Mouse (Mus musculus): ENCODE measurements at regions not wholly inside any gene's neighbourhood (a gene's known extent, or its start where the extent isn't known, plus 50 kb on each side); places are given as distances from the start of the nearest gene placed in this dataset.

DNA sequence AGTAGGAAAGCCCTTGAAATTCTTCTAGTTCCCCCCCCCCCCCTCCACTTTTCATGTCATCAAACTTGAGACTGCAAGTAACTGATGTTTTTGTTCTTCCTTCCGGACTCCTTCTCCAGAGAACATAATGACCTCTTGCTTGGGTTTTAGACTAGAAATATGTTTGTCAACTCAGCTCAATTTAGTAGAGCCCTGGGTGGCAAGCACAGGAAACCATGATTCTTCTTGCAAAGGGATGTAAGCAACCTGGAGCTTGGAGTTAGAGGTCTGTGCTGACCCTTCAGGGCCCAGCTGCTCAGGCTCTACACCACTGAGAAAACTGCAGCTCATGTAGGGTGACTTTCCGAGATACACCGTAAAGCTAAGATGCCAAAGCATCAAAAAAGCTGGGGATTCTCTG is 127.2 kb upstream of the Meis1 start:
- no peak for TF ChIP-seq CTCF (IDR thresholded peaks at IDR 0.05; ENCODE audit: low read depth)
- H3K27me3 ChIP-seq (ENCODE audit: insufficient read depth, low read length): no peaks in the 10 kb centered on the region
- DNase-seq: no peak
- H3K4me1 ChIP-seq (ENCODE audit: insufficient read depth): no peaks in the 10 kb centered on the region
- WGBS: 59% methylated on average over 3 of the region's 3 CpGs
- H3K36me3 ChIP-seq (ENCODE audit: insufficient read depth): no peaks in the 10 kb centered on the region
- H3K4me2 ChIP-seq: no peak overlapping the region
- H3K9me3 ChIP-seq (ENCODE audit: low read depth, low read length): no peaks in the 10 kb centered on the region
- H3K27ac ChIP-seq (ENCODE audit: low read depth): no peak overlapping the region
- no peak overlapping the region for H3K4me3 ChIP-seq (ENCODE audit: low read depth, low read length)
- H3K9ac ChIP-seq: no peak overlapping the region
- no peak for ATAC-seq (ENCODE audit: insufficient read depth)

DNA sequence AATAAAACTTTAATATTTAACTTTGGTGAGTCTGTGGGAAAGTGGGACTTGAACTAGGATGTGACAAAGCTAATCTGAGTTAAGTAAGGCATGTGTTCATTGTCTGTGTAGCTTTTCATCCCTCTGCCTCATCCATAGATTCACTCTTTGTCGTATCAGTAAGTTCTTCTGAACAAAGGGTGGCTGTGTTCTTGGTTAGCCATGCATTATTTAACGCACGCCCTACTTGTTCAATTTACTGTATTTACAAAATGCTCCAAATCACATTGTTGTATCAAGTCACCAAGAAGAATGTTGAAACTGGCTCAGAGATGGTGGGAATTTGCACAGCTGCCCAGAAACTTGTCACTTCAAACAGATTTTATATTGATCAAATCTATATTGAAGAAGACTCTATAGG is 132.2 kb upstream of the Meis1 start:
- no peak for TF ChIP-seq CTCF (IDR thresholded peaks at IDR 0.05; ENCODE audit: low read depth)

DNA sequence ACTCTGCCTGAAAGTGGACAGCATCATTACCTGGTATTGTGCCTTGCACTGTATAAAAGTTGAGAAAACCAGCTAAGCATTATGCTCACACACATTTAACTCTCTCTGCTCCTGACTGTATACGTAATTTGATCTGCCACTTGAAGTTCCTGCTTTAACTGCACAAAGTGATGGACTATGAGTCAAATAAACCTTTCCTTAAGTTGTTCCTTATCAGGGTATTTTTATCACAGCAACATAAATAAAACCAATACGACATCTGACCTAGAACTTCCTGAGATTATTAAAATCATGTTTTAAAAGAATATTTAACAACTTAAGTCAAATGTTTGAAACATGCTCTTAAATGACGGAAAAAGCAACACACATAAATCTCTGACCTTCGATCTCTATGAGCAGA is 134.9 kb upstream of the Meis1 start:
- H3K9me3 ChIP-seq (ENCODE audit: low read depth, low read length): no peaks in the 10 kb centered on the region
- DNase-seq: no peak
- H3K4me2 ChIP-seq: no peak overlapping the region
- TF ChIP-seq CTCF (IDR thresholded peaks at IDR 0.05; ENCODE audit: low read depth): no peak
- no peaks in the 10 kb centered on the region for H3K27me3 ChIP-seq (ENCODE audit: insufficient read depth, low read length)
- H3K27ac ChIP-seq (ENCODE audit: low read depth): no peak overlapping the region
- H3K4me1 ChIP-seq (ENCODE audit: insufficient read depth): no peaks in the 10 kb centered on the region
- no peaks in the 10 kb centered on the region for H3K36me3 ChIP-seq (ENCODE audit: insufficient read depth)
- 35% methylated on average over 4 of the region's 4 CpGs for WGBS
- no peak for ATAC-seq (ENCODE audit: insufficient read depth)
- H3K4me3 ChIP-seq (ENCODE audit: low read depth, low read length): no peak overlapping the region
- no peak overlapping the region for H3K9ac ChIP-seq

More for the DNA sequence above, 132.2 kb upstream of the Meis1 start:
- H3K4me1 ChIP-seq (ENCODE audit: insufficient read depth): no peaks in the 10 kb centered on the region
- no peak overlapping the region for H3K27ac ChIP-seq (ENCODE audit: low read depth)
- no peaks in the 10 kb centered on the region for H3K27me3 ChIP-seq (ENCODE audit: insufficient read depth, low read length)
- H3K4me3 ChIP-seq (ENCODE audit: low read depth, low read length): no peak overlapping the region
- DNase-seq: no peak
- H3K4me2 ChIP-seq: no peak overlapping the region
- WGBS: 84% methylated on average over 3 of the region's 3 CpGs
- no peaks in the 10 kb centered on the region for H3K9me3 ChIP-seq (ENCODE audit: low read depth, low read length)
- no peaks in the 10 kb centered on the region for H3K36me3 ChIP-seq (ENCODE audit: insufficient read depth)
- H3K9ac ChIP-seq: no peak overlapping the region
- ATAC-seq (ENCODE audit: insufficient read depth): no peak

DNA sequence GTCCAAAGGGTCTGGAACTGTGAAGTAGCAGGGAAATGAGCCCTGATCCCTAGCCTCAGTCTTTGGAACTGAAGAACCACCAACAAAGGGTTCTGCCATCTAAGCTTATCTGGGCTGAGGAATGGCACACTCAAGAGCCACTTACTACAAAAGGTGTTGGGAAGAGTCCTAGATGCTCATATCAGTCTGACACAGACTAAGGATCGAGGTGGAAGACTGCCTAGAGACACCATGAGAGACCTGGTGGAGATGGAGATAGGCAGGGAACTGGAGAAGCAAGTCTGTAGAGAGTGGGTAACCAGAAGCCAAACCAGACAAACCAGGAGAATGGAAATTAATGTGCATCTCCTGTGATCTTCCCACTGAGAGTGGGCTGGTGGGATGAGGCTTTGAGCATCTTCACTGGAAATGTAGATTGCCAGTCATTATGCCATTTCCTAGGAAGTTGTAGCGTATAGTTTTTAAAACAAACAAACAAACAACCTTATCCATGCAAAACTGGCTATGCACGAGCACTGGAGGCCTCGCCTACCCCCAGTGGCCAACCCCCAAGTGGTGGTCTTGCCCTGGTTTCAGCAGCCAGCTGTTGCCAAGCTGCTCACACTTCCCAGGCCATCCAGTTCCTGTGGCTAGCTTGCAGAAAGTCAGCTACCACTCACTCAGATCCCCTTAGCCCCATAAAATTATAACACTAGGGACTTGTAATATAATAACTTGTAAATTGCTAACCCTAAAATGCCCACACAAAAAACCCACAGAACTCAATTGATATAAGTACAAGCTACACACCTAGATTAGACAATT is 136.2 kb upstream of the Meis1 start:
- TF ChIP-seq CTCF (IDR thresholded peaks at IDR 0.05; ENCODE audit: low read depth): no peak
- Histone ChIP-seq H3K36me3 (ENCODE audit: insufficient read depth) (no peaks in the 10 kb centered on the region), H3K9ac (no peak overlapping the region), H3K27me3 (ENCODE audit: insufficient read depth, low read length) (no peaks in the 10 kb centered on the region), H3K4me1 (ENCODE audit: insufficient read depth) (no peaks in the 10 kb centered on the region), H3K4me2 (no peak overlapping the region), H3K9me3 (ENCODE audit: low read depth, low read length) (no peaks in the 10 kb centered on the region), H3K27ac (ENCODE audit: low read depth) (no peak overlapping the region), H3K4me3 (ENCODE audit: low read depth, low read length) (no peak overlapping the region)
- ATAC-seq (ENCODE audit: insufficient read depth) (no peak), DNase-seq (no peak)
- WGBS: 67% methylated on average over 4 of the region's 4 CpGs

DNA sequence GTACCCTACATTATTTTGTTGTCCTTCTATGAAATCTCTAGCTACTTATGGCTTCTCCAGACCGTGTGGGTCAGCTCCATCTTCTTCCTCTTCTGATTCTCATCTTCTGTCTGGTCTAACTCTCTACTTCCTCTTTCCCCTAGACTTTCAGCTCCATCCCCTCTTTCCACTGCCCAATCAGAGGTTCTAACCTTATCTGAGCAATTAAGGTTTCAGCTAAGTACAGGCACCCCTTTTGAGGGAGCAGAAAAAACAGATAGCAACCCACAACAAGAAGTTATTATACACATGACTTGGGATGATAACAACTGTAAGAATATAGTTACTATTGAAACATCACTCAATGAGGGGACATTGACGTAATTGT is 136.8 kb upstream of the Meis1 start:
- Histone ChIP-seq H3K27me3 (ENCODE audit: insufficient read depth, low read length) (no peaks in the 10 kb centered on the region), H3K9ac (no peak overlapping the region), H3K4me3 (ENCODE audit: low read depth, low read length) (no peak overlapping the region), H3K27ac (ENCODE audit: low read depth) (no peak overlapping the region), H3K4me2 (no peak overlapping the region), H3K36me3 (ENCODE audit: insufficient read depth) (no peaks in the 10 kb centered on the region), H3K4me1 (ENCODE audit: insufficient read depth) (no peaks in the 10 kb centered on the region), H3K9me3 (ENCODE audit: low read depth, low read length) (no peaks in the 10 kb centered on the region)
- TF ChIP-seq CTCF (IDR thresholded peaks at IDR 0.05; ENCODE audit: low read depth): no peak
- 78% methylated on average over 2 of the region's 2 CpGs for WGBS
- no peak for DNase-seq
- ATAC-seq (ENCODE audit: insufficient read depth): no peak

DNA sequence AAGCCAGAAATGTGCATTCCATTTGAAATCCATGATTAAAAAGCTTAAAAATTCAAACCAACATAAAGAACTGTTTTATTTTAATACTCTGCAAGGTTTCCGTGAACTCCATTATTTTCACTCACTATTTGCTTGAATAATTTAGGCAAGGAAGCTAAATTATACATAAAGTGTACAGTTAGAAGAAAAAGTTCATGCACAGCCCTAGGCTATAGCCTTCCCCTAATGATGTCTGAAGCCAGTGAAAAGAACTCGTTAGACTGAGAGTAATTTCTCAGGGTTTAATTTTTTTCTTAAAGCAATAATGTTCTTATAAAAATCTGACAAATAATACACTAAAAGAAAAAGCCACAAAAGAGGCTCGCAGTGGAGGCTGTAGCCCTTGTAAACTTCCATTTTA is 141.4 kb upstream of the Meis1 start:
- no peak overlapping the region for H3K4me3 ChIP-seq (ENCODE audit: low read depth, low read length)
- DNase-seq (no peak), ATAC-seq (ENCODE audit: insufficient read depth) (no peak)
- no peaks in the 10 kb centered on the region for H3K4me1 ChIP-seq (ENCODE audit: insufficient read depth)
- no peaks in the 10 kb centered on the region for H3K27me3 ChIP-seq (ENCODE audit: insufficient read depth, low read length)
- TF ChIP-seq CTCF (IDR thresholded peaks at IDR 0.05; ENCODE audit: low read depth): no peak
- no peaks in the 10 kb centered on the region for H3K9me3 ChIP-seq (ENCODE audit: low read depth, low read length)
- no peaks in the 10 kb centered on the region for H3K36me3 ChIP-seq (ENCODE audit: insufficient read depth)
- no peak overlapping the region for H3K9ac ChIP-seq
- WGBS: 46% methylated on average over 3 of the region's 3 CpGs
- no peak overlapping the region for H3K27ac ChIP-seq (ENCODE audit: low read depth)
- no peak overlapping the region for H3K4me2 ChIP-seq

DNA sequence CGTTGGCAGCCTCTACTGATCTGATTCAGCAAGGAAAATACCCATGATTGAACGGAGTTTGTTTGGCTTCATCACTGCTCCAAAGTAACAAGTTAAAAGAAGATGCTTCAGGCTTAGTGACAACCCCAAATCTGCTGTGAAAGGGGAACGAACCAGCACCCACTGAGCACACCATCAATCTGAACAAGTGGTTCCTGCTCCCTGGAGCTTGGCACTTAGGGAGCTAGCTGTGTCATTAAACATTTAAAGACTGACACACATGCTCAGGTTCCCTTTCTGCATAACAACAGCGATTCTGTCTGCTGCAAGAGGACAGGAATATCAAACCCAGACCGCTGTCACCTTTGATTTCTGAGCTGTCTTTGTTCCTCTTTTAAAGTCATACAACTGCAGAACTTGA is 141.9 kb upstream of the Meis1 start:
- no peak overlapping the region for H3K4me2 ChIP-seq
- no peak overlapping the region for H3K4me3 ChIP-seq (ENCODE audit: low read depth, low read length)
- 26% methylated on average over 5 of the region's 5 CpGs for WGBS
- H3K9me3 ChIP-seq (ENCODE audit: low read depth, low read length): no peaks in the 10 kb centered on the region
- no peaks in the 10 kb centered on the region for H3K36me3 ChIP-seq (ENCODE audit: insufficient read depth)
- no peaks in the 10 kb centered on the region for H3K27me3 ChIP-seq (ENCODE audit: insufficient read depth, low read length)
- no peak for ATAC-seq (ENCODE audit: insufficient read depth)
- no peak for DNase-seq
- H3K27ac ChIP-seq (ENCODE audit: low read depth): no peak overlapping the region
- TF ChIP-seq CTCF (IDR thresholded peaks at IDR 0.05; ENCODE audit: low read depth): no peak
- no peak overlapping the region for H3K9ac ChIP-seq
- no peaks in the 10 kb centered on the region for H3K4me1 ChIP-seq (ENCODE audit: insufficient read depth)
